Mouse (Mus musculus) kidney, adult 2 months (tissue): ENCODE data around the gene Ncor2.

Experiments
- CTCF ChIP-seq: fragments of 200-500 bp; conservative IDR thresholded peaks from 2 replicates; pipeline ENCODE4 v1.5.1; 2011; ENCODE audit warnings: low read depth, mild to moderate bottlenecking, control low read depth, low read length, moderate library complexity, mixed read lengths; ENCODE audit not compliant: insufficient read depth, insufficient read length
- POLR2A ChIP-seq: fragments of 200-500 bp; IDR thresholded peaks from one replicate; pipeline ENCODE4 v1.6.1; 2011; ENCODE audit warnings: low read depth, low read length, control low read depth

DNA sequence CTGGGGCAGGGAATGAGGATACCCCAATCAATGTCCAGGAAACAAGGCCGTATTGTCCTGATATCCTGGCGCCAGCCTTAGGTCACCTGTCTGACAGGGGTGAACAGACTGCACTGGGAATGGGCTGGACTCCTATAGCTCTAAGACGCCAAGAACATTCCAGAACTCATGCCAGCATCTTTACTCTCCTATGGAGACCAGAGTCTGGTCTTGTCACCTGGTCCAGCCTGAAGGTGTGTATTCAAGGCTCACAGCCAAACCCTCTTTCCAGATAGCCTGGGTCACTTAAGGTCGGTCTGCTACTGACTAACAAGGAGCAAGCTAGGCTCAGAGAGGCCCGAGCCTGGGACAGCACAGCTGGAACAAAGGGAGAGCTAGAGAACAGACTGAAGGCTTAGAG, 61.8 kb downstream of the Ncor2 start:
- TF ChIP-seq POLR2A (no peak), CTCF (no peak)
